8 mouse cellular contexts compared by ENCODE assay signal in genomic region chr19:47014159-47014446, GRCm38 (mm10). TPM values are rescaled to one million over a fixed set of nuclear protein-coding genes. Genes with fewer than 3 reads are reported as not detected.
DNase-seq lines count a peak whose midpoint lies in the region; ATAC-seq and TF ChIP-seq lines count a peak whose summit lies in the region.

No protein-coding gene starts in this region.

- no peak overlapping the region for H3K9ac ChIP-seq in heart, embryonic 16.5 days (ENCODE audit: low read length)
- H3K9ac ChIP-seq in embryonic facial prominence, embryonic 12.5 days, result no peak overlapping the region
- no peak overlapping the region for H3K9ac ChIP-seq in intestine, embryonic 14.5 days (ENCODE audit: low read length)
- H3K9ac ChIP-seq in midbrain, postnatal 0 days (replicated peaks; ENCODE audit: low read length, poor library complexity, severe bottlenecking), result peak overlapping the region; percentile 96

- TF ChIP-seq CTCF in midbrain, postnatal 0 days (IDR thresholded peaks at IDR 0.05), result no peak

- peaks cover 70% of the 10 kb centered on the region for H3K27me3 ChIP-seq in heart, embryonic 16.5 days (ENCODE audit: control insufficient read depth, insufficient read depth, low read length)
- H3K27me3 ChIP-seq in embryonic facial prominence, embryonic 12.5 days, result peaks cover 64% of the 10 kb centered on the region
- peaks cover 62% of the 10 kb centered on the region for H3K27me3 ChIP-seq in intestine, embryonic 14.5 days (replicated peaks; ENCODE audit: control insufficient read depth, insufficient read depth, low read length)
- no peaks in the 10 kb centered on the region for H3K27me3 ChIP-seq in midbrain, postnatal 0 days (ENCODE audit: insufficient read depth, low read length)

- 1% methylated on average over 11 of the region's 11 CpGs for WGBS in heart, embryonic 16.5 days
- under 1% methylated on average over 10 of the region's 11 CpGs for WGBS in embryonic facial prominence, embryonic 12.5 days
- under 1% methylated on average over 11 of the region's 11 CpGs for WGBS in intestine, embryonic 14.5 days
- 1% methylated on average over 11 of the region's 11 CpGs for WGBS in midbrain, postnatal 0 days

- ATAC-seq in heart, embryonic 16.5 days (replicated peaks; ENCODE audit: extremely low read depth, insufficient read depth, low FRiP score), result no peak
- ATAC-seq in embryonic facial prominence, embryonic 12.5 days (ENCODE audit: insufficient number of reproducible peaks, insufficient read depth, low FRiP score, low TSS enrichment), result no peak
- ATAC-seq in intestine, embryonic 14.5 days (replicated peaks; ENCODE audit: low FRiP score, low TSS enrichment, low read depth), result no peak
- ATAC-seq in midbrain, postnatal 0 days (ENCODE audit: low FRiP score), result 0 out of 2 replicates have a peak, but pooled peaks have one; percentile 4
- ATAC-seq in monocyte, adult 5-6 weeks (replicated peaks; ENCODE audit: insufficient number of reproducible peaks, low FRiP score, low TSS enrichment, poor library complexity, severe bottlenecking), result no peak

- H3K4me2 ChIP-seq in heart, embryonic 16.5 days (ENCODE audit: low read depth, low read length), result peak overlapping the region; percentile 75
- peak overlapping the region; percentile 70 for H3K4me2 ChIP-seq in embryonic facial prominence, embryonic 12.5 days (replicated peaks)
- peak overlapping the region; percentile 71 for H3K4me2 ChIP-seq in intestine, embryonic 14.5 days (ENCODE audit: low read length)
- peak overlapping the region; percentile 62 for H3K4me2 ChIP-seq in midbrain, postnatal 0 days (ENCODE audit: low read depth, low read length, poor library complexity, severe bottlenecking)

- no peak overlapping the region for H3K27ac ChIP-seq in heart, embryonic 16.5 days (ENCODE audit: low read length)
- H3K27ac ChIP-seq in embryonic facial prominence, embryonic 12.5 days, result no peak overlapping the region
- H3K27ac ChIP-seq in intestine, embryonic 14.5 days (ENCODE audit: low read depth), result no peak overlapping the region
- peak overlapping the region; percentile 98 for H3K27ac ChIP-seq in midbrain, postnatal 0 days (ENCODE audit: low read depth, low read length)

- no peaks in the 10 kb centered on the region for H3K36me3 ChIP-seq in heart, embryonic 16.5 days (ENCODE audit: control insufficient read depth, insufficient read depth)
- H3K36me3 ChIP-seq in embryonic facial prominence, embryonic 12.5 days, result no peaks in the 10 kb centered on the region
- no peaks in the 10 kb centered on the region for H3K36me3 ChIP-seq in intestine, embryonic 14.5 days (ENCODE audit: control insufficient read depth, insufficient read depth, low read length)
- H3K36me3 ChIP-seq in midbrain, postnatal 0 days (ENCODE audit: insufficient read depth, low read length), result no peaks in the 10 kb centered on the region

- H3K4me3 ChIP-seq in heart, embryonic 16.5 days (ENCODE audit: low read length), result peak overlapping the region; percentile 50
- H3K4me3 ChIP-seq in embryonic facial prominence, embryonic 12.5 days, result peak overlapping the region; percentile 50
- H3K4me3 ChIP-seq in intestine, embryonic 14.5 days (ENCODE audit: low read depth, low read length), result peak overlapping the region; percentile 39
- H3K4me3 ChIP-seq in midbrain, postnatal 0 days (ENCODE audit: low read depth, low read length), result peak overlapping the region; percentile 84

- intact Hi-C loops in heart, postnatal 10 days (cut with DNase I), result no loop called here

- no peaks in the 10 kb centered on the region for H3K9me3 ChIP-seq in heart, embryonic 16.5 days (replicated peaks; ENCODE audit: control insufficient read depth, low read length)
- H3K9me3 ChIP-seq in embryonic facial prominence, embryonic 12.5 days, result no peaks in the 10 kb centered on the region
- no peaks in the 10 kb centered on the region for H3K9me3 ChIP-seq in intestine, embryonic 14.5 days (ENCODE audit: control insufficient read depth, low read length)
- no peaks in the 10 kb centered on the region for H3K9me3 ChIP-seq in midbrain, postnatal 0 days (ENCODE audit: low read length)

- H3K4me1 ChIP-seq in heart, embryonic 16.5 days (ENCODE audit: control insufficient read depth, insufficient read depth, low read length), result peaks cover 16% of the 10 kb centered on the region
- peaks cover 16% of the 10 kb centered on the region for H3K4me1 ChIP-seq in embryonic facial prominence, embryonic 12.5 days
- H3K4me1 ChIP-seq in intestine, embryonic 14.5 days (replicated peaks; ENCODE audit: control insufficient read depth, insufficient read depth, low read length), result peaks cover 8% of the 10 kb centered on the region
- H3K4me1 ChIP-seq in midbrain, postnatal 0 days (ENCODE audit: insufficient read depth, low read length), result peaks cover 2% of the 10 kb centered on the region; the same call in 1 of the 2 replicates

- no peak for DNase-seq in heart, postnatal 10 days
- DNase-seq in intestine, embryonic 14.5 days (ENCODE audit: low spot score), result no peak
- DNase-seq in midbrain, postnatal 0 days (ENCODE audit: low spot score), result no peak
- DNase-seq in right cerebral cortex, postnatal 36 days (ENCODE audit: low spot score in 2 of 2), result no peak
- DNase-seq in kidney, adult 11 months, result no peak

RNA-seq across cellular contexts. Expression of gene Ina, which starts 0.4 kb away (rescaled TPM):
- polyA plus RNA-seq in heart, embryonic 16.5 days (2015; fragmentation: Nextera tagmentation; extraction: Ambion mirVana), result 0.37 and 0.41 TPM in 2 replicates
- total RNA-seq in heart, postnatal 10 days (2021), result not detected
- 39.4 and 50.5 TPM in 2 replicates for polyA plus RNA-seq in embryonic facial prominence, embryonic 12.5 days (2016; fragmentation: Nextera tagmentation; extraction: Ambion mirVana)
- 18.3 and 19.2 TPM in 2 replicates for polyA plus RNA-seq in intestine, embryonic 14.5 days (2014; fragmentation: Nextera tagmentation; extraction: Ambion mirVana)
- total RNA-seq in midbrain, postnatal 0 days (2014; rRNA removed), result 229 and 248 TPM in 2 replicates
- polyA plus RNA-seq in midbrain, postnatal 0 days (2015; fragmentation: Nextera tagmentation; extraction: Ambion mirVana), result 294 and 310 TPM in 2 replicates
- not detected in 3 replicates for total RNA-seq in monocyte, adult 5-6 weeks (2017)

RNA-seq across cellular contexts. Expression of gene Nt5c2, which starts 0.8 kb away (rescaled TPM):
- 136 and 142 TPM in 2 replicates for polyA plus RNA-seq in heart, embryonic 16.5 days (2015; fragmentation: Nextera tagmentation; extraction: Ambion mirVana)
- total RNA-seq in heart, postnatal 10 days (2021), result 100 to 1,000 TPM; 107 to 127 TPM
- polyA plus RNA-seq in embryonic facial prominence, embryonic 12.5 days (2016; fragmentation: Nextera tagmentation; extraction: Ambion mirVana), result 75.2 and 76.1 TPM in 2 replicates
- polyA plus RNA-seq in intestine, embryonic 14.5 days (2014; fragmentation: Nextera tagmentation; extraction: Ambion mirVana), result 55.1 and 64.1 TPM in 2 replicates
- total RNA-seq in midbrain, postnatal 0 days (2014; rRNA removed), result 64.1 and 68.1 TPM in 2 replicates
- 81.8 and 83.0 TPM in 2 replicates for polyA plus RNA-seq in midbrain, postnatal 0 days (2015; fragmentation: Nextera tagmentation; extraction: Ambion mirVana)
- 45.4 to 63.8 TPM (median 58.6 TPM) in 3 replicates for total RNA-seq in monocyte, adult 5-6 weeks (2017)

RNA-seq across cellular contexts. Expression of gene Pcgf6, which starts 36.6 kb away (rescaled TPM):
- polyA plus RNA-seq in heart, embryonic 16.5 days (2015; fragmentation: Nextera tagmentation; extraction: Ambion mirVana), result 8.0 and 8.2 TPM in 2 replicates
- total RNA-seq in heart, postnatal 10 days (2021), result 1 to 10 TPM; 3.3 to 3.6 TPM
- polyA plus RNA-seq in embryonic facial prominence, embryonic 12.5 days (2016; fragmentation: Nextera tagmentation; extraction: Ambion mirVana), result 31.5 and 31.7 TPM in 2 replicates
- polyA plus RNA-seq in intestine, embryonic 14.5 days (2014; fragmentation: Nextera tagmentation; extraction: Ambion mirVana), result 31.1 and 33.4 TPM in 2 replicates
- total RNA-seq in midbrain, postnatal 0 days (2014; rRNA removed), result 26.3 and 29.2 TPM in 2 replicates
- polyA plus RNA-seq in midbrain, postnatal 0 days (2015; fragmentation: Nextera tagmentation; extraction: Ambion mirVana), result 21.8 and 23.6 TPM in 2 replicates
- 0.95 to 5.7 TPM (median 1.7 TPM) in 3 replicates for total RNA-seq in monocyte, adult 5-6 weeks (2017)

RNA-seq across cellular contexts. Expression of gene Taf5, which starts 53.4 kb away (rescaled TPM):
- 2.7 and 3.3 TPM in 2 replicates for polyA plus RNA-seq in heart, embryonic 16.5 days (2015; fragmentation: Nextera tagmentation; extraction: Ambion mirVana)
- total RNA-seq in heart, postnatal 10 days (2021), result 1 to 10 TPM; 3.1 to 4.3 TPM
- 11.9 and 12.4 TPM in 2 replicates for polyA plus RNA-seq in embryonic facial prominence, embryonic 12.5 days (2016; fragmentation: Nextera tagmentation; extraction: Ambion mirVana)
- 8.3 and 8.8 TPM in 2 replicates for polyA plus RNA-seq in intestine, embryonic 14.5 days (2014; fragmentation: Nextera tagmentation; extraction: Ambion mirVana)
- total RNA-seq in midbrain, postnatal 0 days (2014; rRNA removed), result 8.6 and 10.8 TPM in 2 replicates
- polyA plus RNA-seq in midbrain, postnatal 0 days (2015; fragmentation: Nextera tagmentation; extraction: Ambion mirVana), result 2.9 and 3.0 TPM in 2 replicates
- total RNA-seq in monocyte, adult 5-6 weeks (2017), result 15.5 to 23.5 TPM (median 20.1 TPM) in 3 replicates

Comparison
In these comparisons a context has a peak if more than half of its experiments do, and no peak if none do; other contexts are left out.
1. RNA of gene Ina, which starts 0.4 kb away (polyA plus RNA-seq): 294 to 310 TPM in midbrain, postnatal 0 days, 39.4 to 50.5 TPM in embryonic facial prominence, embryonic 12.5 days and 18.3 to 19.2 TPM in intestine, embryonic 14.5 days; 0.37 to 0.41 TPM in heart, embryonic 16.5 days; every median in the first group is over 10 times any median in the second.
2. Peak in every context shown above with its lines, with median percentiles within 50 percentile points of each other: H3K4me2 ChIP-seq and H3K4me3 ChIP-seq.